Mouse (Mus musculus) spleen, postnatal 36 days (tissue): Measurements from ENCODE around the gene Supt4a.

Experiments used
- DNase-seq, 2 experiments: peaks; one replicate each; pipeline ENCODE4 v3.0.0; 2022; ENCODE audit warnings: low spot score in 2 of 2, mixed read lengths in 1 of 2

The Supt4a gene

GRCm38 (mm10) chr11:87763988-87764876 is 26.9 kb downstream of the Supt4a start:
- DNase-seq = peak; percentile 46 to 60

GRCm38 (mm10) chr11:87768745-87769144 is 31.4 kb downstream of the Supt4a start:
- no peak for DNase-seq

- DNase-seq = peak; percentile 72 to 79
These were observed 33.6 kb downstream of the Supt4a start for GRCm38 (mm10) chr11:87770989-87771388.

- DNase-seq = no peak
These were observed 35.0 kb downstream of the Supt4a start for GRCm38 (mm10) chr11:87772354-87772753.

GRCm38 (mm10) chr11:87778100-87778765 is 40.9 kb downstream of the Supt4a start:
- no peak for DNase-seq

- DNase-seq = no peak
These were observed 41.6 kb downstream of the Supt4a start for GRCm38 (mm10) chr11:87778915-87779314.

- DNase-seq = no peak
These were observed 42.0 kb downstream of the Supt4a start for GRCm38 (mm10) chr11:87779392-87779791.

- no peak for DNase-seq
These were observed 42.8 kb downstream of the Supt4a start for GRCm38 (mm10) chr11:87780130-87780529.

- DNase-seq = no peak
These were observed 52.7 kb downstream of the Supt4a start for GRCm38 (mm10) chr11:87790088-87790487.
